Mouse (Mus musculus) 3134 (cell line): ENCODE data around the gene Olfr846.

Experiments
- DNase-seq: peaks from one replicate; pipeline ENCODE4 v3.0.0-alpha.2; 2011; ENCODE audit warnings: low spot score; ENCODE audit not compliant: insufficient read length; ENCODE audit errors: extremely low read depth

The Olfr846 gene

GRCm38 (mm10) chr9:19363905-19364304, at the start of gene Olfr846:
Gene Olfr846, minus strand, starts transcription at chr9:19364005.
- DNase-seq: no peak

DNA sequence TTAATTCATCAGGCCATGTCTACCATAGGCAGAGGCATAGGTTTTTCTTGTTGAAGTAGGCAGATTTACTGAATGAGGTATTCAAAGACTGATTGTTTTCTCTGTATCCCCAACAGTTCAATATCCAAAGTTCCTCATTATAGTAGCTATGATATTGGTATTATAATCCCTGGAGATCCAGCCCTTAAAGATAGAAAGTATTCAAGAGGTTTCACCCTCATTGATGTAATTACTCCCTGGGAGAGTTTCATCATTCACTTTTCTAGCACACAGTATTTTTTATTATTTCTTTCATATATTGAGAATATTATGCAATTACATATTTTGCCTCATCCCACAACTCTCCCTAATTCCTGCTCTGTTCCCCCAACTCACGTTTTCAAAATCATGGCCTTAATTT, 14.8 kb upstream of the Olfr846 start, which contains the start of gene Olfr847:
Gene Olfr847 (minus strand): TSS at position 101 of the 400 bp plus-strand sequence.
- no peak for DNase-seq

DNA sequence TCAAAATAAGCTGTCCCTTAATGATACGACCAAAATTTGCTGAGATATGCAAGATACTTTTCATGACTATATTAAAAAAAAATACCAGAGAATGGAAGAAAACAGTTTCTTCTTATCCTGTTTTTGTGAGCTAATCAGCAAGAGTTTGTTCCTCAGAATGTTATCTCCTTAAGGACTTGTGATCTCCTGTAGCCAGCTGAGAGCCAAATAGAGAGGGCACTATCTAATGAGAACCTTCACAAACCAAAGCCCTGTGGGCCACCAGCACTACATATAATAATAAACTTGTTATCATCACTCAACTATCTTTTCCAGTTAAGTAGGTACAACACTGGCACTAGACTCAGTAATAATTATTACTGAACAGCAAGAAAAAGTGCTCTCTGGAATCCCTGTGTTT, 27.6 kb downstream of the Olfr846 start, which contains the start of gene Olfr845:
Gene Olfr845 (plus strand): TSS at position 301 of the 400 bp plus-strand sequence.
- no peak for DNase-seq

- no peak for DNase-seq
Observed at GRCm38 (mm10) chr9:19316047-19316446, 47.8 kb downstream of the Olfr846 start, which contains the start of gene Olfr844. Gene Olfr844, plus strand, starts transcription at chr9:19316347.
